Mouse (Mus musculus) midbrain, embryonic 12.5 days (tissue): ENCODE measurements around the gene Fance. TPM values are rescaled to one million over a fixed set of nuclear protein-coding genes. Genes with fewer than 3 reads are reported as not detected.
"Not testable (repeated sequence)": the region's sequence is repeated elsewhere in the genome, so short reads cannot be mapped to it uniquely, and the experiment has no call there.

Experiments
- ATAC-seq: fragments of 200-750 bp; cut with Nextera tagmentation; 2 replicates; pipeline ENCODE4 v1.8.0; 2017; ENCODE audit warnings: low read depth, moderate TSS enrichment, moderate library complexity; ENCODE audit not compliant: low FRiP score
- H3K27ac ChIP-seq: fragments of 300-500 bp; sonication (generic); replicated peaks from 2 replicates; pipeline ENCODE4 v1.5.1; 2016; ENCODE audit warnings: mild to moderate bottlenecking
- H3K27me3 ChIP-seq: fragments of 300-500 bp; sonication (generic); 2 replicates; pipeline ENCODE4 v1.6.1; 2016; ENCODE audit warnings: mild to moderate bottlenecking
- H3K36me3 ChIP-seq: fragments of 300-500 bp; sonication (generic); 2 replicates; pipeline ENCODE4 v1.6.1; 2016
- H3K4me1 ChIP-seq: fragments of 300-500 bp; sonication (generic); 2 replicates; pipeline ENCODE4 v1.6.1; 2016
- H3K4me2 ChIP-seq: fragments of 300-500 bp; sonication (generic); replicated peaks from 2 replicates; pipeline ENCODE4 v1.6.1; 2016; ENCODE audit warnings: mild to moderate bottlenecking, moderate library complexity
- H3K4me3 ChIP-seq: fragments of 300-500 bp; sonication (generic); 2 replicates; pipeline ENCODE4 v1.5.1; 2016; ENCODE audit warnings: mild to moderate bottlenecking
- H3K9ac ChIP-seq: fragments of 300-500 bp; sonication (generic); replicated peaks from 2 replicates; pipeline ENCODE4 v1.6.1; 2016; ENCODE audit warnings: mild to moderate bottlenecking, moderate library complexity
- H3K9me3 ChIP-seq: fragments of 300-500 bp; sonication (generic); 2 replicates; pipeline ENCODE4 v1.6.1; 2016; ENCODE audit warnings: mild to moderate bottlenecking
- WGBS: fragments of 180-500 bp; shearing (Covaris S2); methylation state at CpG from one replicate; pipeline ENCODE4 v1.1.7; 2016; 5-methylcytosine and 5-hydroxymethylcytosine counted together
- polyA plus RNA-seq: library from polyadenylated mRNA; unstranded; fragments of >200 nt; fragmentation: Nextera tagmentation; extraction: Ambion mirVana; gene quantifications from 2 replicates; pipeline ENCODE4 v1.2.1, GENCODE M21; 2016

Gene Fance
- polyA plus RNA-seq, 1 experiment from 2014 or later: 28.5 TPM

GRCm38 (mm10) chr17:28328946-28329345 is 15.6 kb downstream of the Fance start:
- Histone ChIP-seq H3K9me3 (no peaks in the 10 kb centered on the region), H3K4me1 (peaks cover 30% of the 10 kb centered on the region), H3K4me3 (peak overlapping the region; percentile 62), H3K36me3 (peaks cover 32% of the 10 kb centered on the region), H3K9ac (peak overlapping the region; percentile 99), H3K4me2 (peak overlapping the region; percentile 72), H3K27ac (peak overlapping the region; percentile 92), H3K27me3 (no peaks in the 10 kb centered on the region)
- ATAC-seq: no peak; the same call in 1 of the 2 replicates
- under 1% methylated on average over 20 of the region's 25 CpGs for WGBS

GRCm38 (mm10) chr17:28329503-28330231 is 16.3 kb downstream of the Fance start:
- peaks cover 24% of the 10 kb centered on the region for H3K36me3 ChIP-seq
- H3K4me2 ChIP-seq: peak overlapping the region; percentile 72
- peaks cover 34% of the 10 kb centered on the region for H3K4me1 ChIP-seq
- no peaks in the 10 kb centered on the region for H3K9me3 ChIP-seq
- H3K4me3 ChIP-seq: peak overlapping the region; percentile 62
- peak overlapping the region; percentile 92; the same call in 1 of the 2 replicates for H3K27ac ChIP-seq
- WGBS: 11% methylated on average over 4 of the region's 4 CpGs
- no peaks in the 10 kb centered on the region for H3K27me3 ChIP-seq
- no peak for ATAC-seq
- peak overlapping the region; percentile 99 for H3K9ac ChIP-seq

- Histone ChIP-seq H3K27me3 (no peaks in the 10 kb centered on the region), H3K36me3 (peaks cover 22% of the 10 kb centered on the region), H3K4me2 (peak overlapping the region; percentile 72), H3K9me3 (no peaks in the 10 kb centered on the region), H3K27ac (no peak overlapping the region), H3K4me1 (peaks cover 34% of the 10 kb centered on the region), H3K9ac (peak overlapping the region; percentile 99), H3K4me3 (peak overlapping the region; percentile 62)
- 66% methylated on average over 2 of the region's 2 CpGs for WGBS
- no peak for ATAC-seq
These were observed 16.9 kb downstream of the Fance start for GRCm38 (mm10) chr17:28330232-28330546.

- H3K9ac ChIP-seq, H3K4me2 ChIP-seq, ATAC-seq, H3K9me3 ChIP-seq, H3K27ac ChIP-seq, H3K27me3 ChIP-seq, H3K4me3 ChIP-seq: not testable (repeated sequence)
- Histone ChIP-seq H3K4me1 (peaks cover 34% of the 10 kb centered on the region), H3K36me3 (peaks cover 23% of the 10 kb centered on the region)
- 65% methylated on average over 8 of the region's 8 CpGs for WGBS
These were observed 17.3 kb downstream of the Fance start for GRCm38 (mm10) chr17:28330590-28330989.

- no peaks in the 10 kb centered on the region for H3K9me3 ChIP-seq
- peaks cover 34% of the 10 kb centered on the region for H3K4me1 ChIP-seq
- peaks cover 25% of the 10 kb centered on the region for H3K36me3 ChIP-seq
- ATAC-seq: no peak
- H3K27ac ChIP-seq: peak overlapping the region; percentile 39; the same call in 1 of the 2 replicates
- H3K9ac ChIP-seq: no peak overlapping the region
- H3K27me3 ChIP-seq: no peaks in the 10 kb centered on the region
- no peak overlapping the region for H3K4me2 ChIP-seq
- H3K4me3 ChIP-seq: no peak overlapping the region
- 41% methylated on average over 6 of the region's 7 CpGs for WGBS
These were observed 18.2 kb downstream of the Fance start for GRCm38 (mm10) chr17:28331241-28332112.

- Histone ChIP-seq H3K36me3 (peaks cover 25% of the 10 kb centered on the region), H3K27me3 (no peaks in the 10 kb centered on the region), H3K4me3 (no peak overlapping the region), H3K9ac (no peak overlapping the region), H3K4me2 (no peak overlapping the region), H3K9me3 (no peaks in the 10 kb centered on the region), H3K27ac (peak overlapping the region; percentile 39; the same call in 1 of the 2 replicates), H3K4me1 (peaks cover 34% of the 10 kb centered on the region)
- ATAC-seq: no peak
- WGBS: 47% methylated on average over 13 of the region's 13 CpGs
These were observed 19.0 kb downstream of the Fance start for GRCm38 (mm10) chr17:28332113-28332914.

GRCm38 (mm10) chr17:28332915-28333546 is 19.7 kb downstream of the Fance start:
- H3K27ac ChIP-seq: no peak overlapping the region
- 59% methylated on average over 30 of the region's 31 CpGs for WGBS
- H3K9ac ChIP-seq: no peak overlapping the region
- no peak overlapping the region for H3K4me2 ChIP-seq
- H3K36me3 ChIP-seq: peaks cover 25% of the 10 kb centered on the region
- H3K4me3 ChIP-seq: no peak overlapping the region
- no peaks in the 10 kb centered on the region for H3K9me3 ChIP-seq
- H3K27me3 ChIP-seq: no peaks in the 10 kb centered on the region
- peaks cover 27% of the 10 kb centered on the region for H3K4me1 ChIP-seq
- no peak for ATAC-seq

- Histone ChIP-seq H3K27ac (no peak overlapping the region), H3K27me3 (no peaks in the 10 kb centered on the region), H3K4me2 (no peak overlapping the region), H3K4me3 (no peak overlapping the region), H3K9ac (0 out of 2 replicates have a peak overlapping the region, but pooled peaks have one; percentile 4), H3K36me3 (peaks cover 30% of the 10 kb centered on the region), H3K4me1 (peaks cover 15% of the 10 kb centered on the region), H3K9me3 (no peaks in the 10 kb centered on the region)
- WGBS: 77% methylated on average over 10 of the region's 10 CpGs
- ATAC-seq: no peak
These were observed 21.9 kb downstream of the Fance start for GRCm38 (mm10) chr17:28335267-28335666.

GRCm38 (mm10) chr17:28337547-28337946 is 24.2 kb downstream of the Fance start:
- Histone ChIP-seq H3K4me3 (no peak overlapping the region), H3K36me3 (peaks cover 17% of the 10 kb centered on the region), H3K9ac (no peak overlapping the region), H3K27ac (no peak overlapping the region), H3K4me1 (peaks cover 26% of the 10 kb centered on the region), H3K4me2 (no peak overlapping the region), H3K27me3 (peaks cover 5% of the 10 kb centered on the region; the same call in 1 of the 2 replicates), H3K9me3 (no peaks in the 10 kb centered on the region)
- no peak for ATAC-seq
- 91% methylated on average over 7 of the region's 7 CpGs for whole genome bisulfite sequencing

GRCm38 (mm10) chr17:28340578-28340977 is 27.3 kb downstream of the Fance start:
- Histone ChIP-seq H3K4me3 (no peak overlapping the region), H3K36me3 (peaks cover 7% of the 10 kb centered on the region), H3K4me1 (peaks cover 24% of the 10 kb centered on the region), H3K9me3 (no peaks in the 10 kb centered on the region), H3K4me2 (peak overlapping the region; percentile 50), H3K27me3 (peaks cover 11% of the 10 kb centered on the region; the same call in 1 of the 2 replicates), H3K9ac (peak overlapping the region; percentile 50), H3K27ac (no peak overlapping the region)
- 78% methylated on average over 7 of the region's 7 CpGs for WGBS
- peak; percentile 21 for ATAC-seq

GRCm38 (mm10) chr17:28341091-28341490 is 27.8 kb downstream of the Fance start:
- Histone ChIP-seq H3K4me3 (peak overlapping the region; percentile 23), H3K36me3 (peaks cover 4% of the 10 kb centered on the region), H3K27ac (no peak overlapping the region), H3K9ac (peak overlapping the region; percentile 50), H3K4me1 (peaks cover 30% of the 10 kb centered on the region), H3K4me2 (peak overlapping the region; percentile 50), H3K27me3 (peaks cover 11% of the 10 kb centered on the region; the same call in 1 of the 2 replicates), H3K9me3 (no peaks in the 10 kb centered on the region)
- 5% methylated on average over 26 of the region's 26 CpGs for WGBS
- ATAC-seq: peak; percentile 69
